Mouse (Mus musculus): ENCODE data around the gene Sash1.

Sash1 gene

GRCm38 (mm10) chr10:8853326-8853725 is 32.5 kb downstream of the Sash1 start:
- in situ Hi-C loops (cut with MseI, MboI): no loop called here

DNA sequence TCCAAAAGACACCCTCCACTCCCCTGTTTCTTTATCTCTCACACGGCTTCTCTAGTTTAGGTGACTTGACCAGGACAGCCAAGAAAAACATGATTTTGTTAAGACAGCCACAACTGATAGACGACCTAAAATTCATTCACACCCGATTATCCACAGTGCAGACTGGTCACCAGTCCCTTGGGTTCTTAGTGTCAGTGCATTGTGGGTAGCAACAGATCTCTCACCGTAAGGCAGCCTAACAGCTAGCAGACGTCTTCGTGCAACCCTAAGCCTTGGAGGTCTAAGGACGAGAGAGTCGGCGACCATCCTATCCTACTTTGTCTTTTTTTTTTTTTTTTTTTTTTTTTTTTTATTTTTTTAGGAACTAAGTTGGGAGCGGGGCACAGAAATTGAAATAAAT is 34.2 kb downstream of the Sash1 start:
- in situ Hi-C loops (cut with MseI, MboI): no loop called here

GRCm38 (mm10) chr10:8847974-8848373 is 37.9 kb downstream of the Sash1 start:
- in situ Hi-C loops (cut with MseI, MboI): no loop called here

GRCm38 (mm10) chr10:8846258-8846657 is 39.6 kb downstream of the Sash1 start:
- in situ Hi-C loops (cut with MseI, MboI): no loop called here

GRCm38 (mm10) chr10:8845230-8845770 is 40.6 kb downstream of the Sash1 start:
- in situ Hi-C loops (cut with MseI, MboI): no loop called here

DNA sequence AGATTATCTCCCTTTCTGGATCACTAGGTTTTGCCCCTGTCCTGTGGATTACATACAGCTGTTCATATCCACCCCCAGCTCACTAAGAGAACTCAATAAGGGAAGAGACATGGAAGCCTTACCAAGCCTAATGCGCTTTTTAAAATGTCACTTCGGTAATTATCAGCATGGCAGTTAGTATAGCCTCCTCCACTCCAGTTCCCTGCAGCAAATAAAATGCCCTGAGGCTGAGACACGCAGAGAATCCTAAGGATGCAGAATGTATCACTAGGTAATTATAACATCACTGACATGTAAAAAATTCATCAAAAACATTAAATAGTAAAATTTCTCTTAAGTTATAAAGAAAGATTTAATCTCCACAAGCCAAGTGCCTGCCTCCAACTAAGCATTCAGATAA is 45.9 kb downstream of the Sash1 start:
- in situ Hi-C loops (cut with MseI, MboI): no loop called here

- in situ Hi-C loops (cut with MseI, MboI): no loop called here
Observed at GRCm38 (mm10) chr10:8833816-8834464, 51.9 kb downstream of the Sash1 start.

DNA sequence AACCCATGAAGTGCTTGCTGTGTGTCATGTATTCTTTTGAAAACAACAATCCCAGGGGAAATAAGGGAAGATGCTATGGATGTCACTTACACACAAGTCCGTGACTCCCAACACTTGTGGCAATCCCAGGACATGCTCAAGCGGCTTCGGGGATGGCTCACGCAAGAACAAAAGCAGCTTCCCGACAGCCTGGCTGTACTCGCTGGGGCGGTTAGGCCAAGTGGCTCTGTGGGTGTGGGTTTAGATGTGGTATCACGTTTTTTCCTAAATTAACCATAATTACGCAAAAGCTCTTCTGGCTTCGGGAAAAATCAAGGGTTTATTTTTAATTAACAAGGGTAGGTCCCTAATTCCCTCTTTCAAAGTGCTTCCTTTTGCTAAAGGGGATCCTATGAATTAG is 59.6 kb downstream of the Sash1 start:
- in situ Hi-C loops (cut with MseI, MboI): no loop called here

DNA sequence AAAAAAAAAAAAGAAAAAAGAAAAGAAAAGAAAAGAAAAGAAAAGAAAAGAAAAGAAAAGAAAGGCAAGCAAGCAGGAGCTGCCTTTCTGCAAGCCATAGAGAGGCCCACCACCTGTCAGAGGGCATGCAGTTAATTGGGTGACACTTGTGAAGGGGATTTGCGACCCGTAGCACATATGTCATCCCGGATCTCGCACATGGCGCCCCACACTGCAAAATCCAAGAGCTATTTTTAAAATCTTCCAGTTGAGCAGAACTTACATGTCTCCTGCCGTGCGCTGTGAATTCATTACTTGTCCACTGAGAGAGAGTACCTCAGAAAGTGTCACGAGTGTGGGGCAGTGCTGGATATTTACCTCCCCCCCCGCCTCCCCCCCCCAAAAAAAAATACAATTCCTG is 60.0 kb downstream of the Sash1 start:
- in situ Hi-C loops (cut with MseI, MboI): no loop called here

- in situ Hi-C loops (cut with MseI, MboI): no loop called here
Observed at GRCm38 (mm10) chr10:8818066-8818465, 67.8 kb downstream of the Sash1 start.

- in situ Hi-C loops (cut with MseI, MboI): no loop called here
Observed at GRCm38 (mm10) chr10:8813984-8814578, 71.8 kb downstream of the Sash1 start.

- in situ Hi-C loops (cut with MseI, MboI): no loop called here
Observed at GRCm38 (mm10) chr10:8813259-8813658, 72.6 kb downstream of the Sash1 start.

DNA sequence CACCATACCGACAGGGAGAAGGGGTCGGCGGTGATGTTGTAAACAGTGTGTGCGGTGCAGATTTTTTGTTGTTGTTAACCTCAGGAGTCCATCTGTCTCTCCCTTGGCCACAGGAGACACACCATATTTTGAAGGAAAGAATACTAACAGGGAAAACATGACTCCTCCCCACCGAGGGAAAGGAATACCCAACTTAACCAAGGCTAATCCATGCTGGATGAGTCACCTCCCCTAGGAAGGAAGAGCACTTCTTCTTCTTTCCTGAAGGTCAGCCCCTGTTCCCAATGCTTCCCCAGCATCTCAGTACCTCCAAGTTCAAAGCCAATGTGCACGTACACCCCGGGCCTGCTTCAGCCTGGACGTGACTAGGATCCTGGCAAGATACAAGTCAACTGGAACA is 73.1 kb downstream of the Sash1 start:
- in situ Hi-C loops (cut with MseI, MboI): no loop called here

GRCm38 (mm10) chr10:8811261-8812039 is 74.4 kb downstream of the Sash1 start:
- in situ Hi-C loops (cut with MseI, MboI): no loop called here

DNA sequence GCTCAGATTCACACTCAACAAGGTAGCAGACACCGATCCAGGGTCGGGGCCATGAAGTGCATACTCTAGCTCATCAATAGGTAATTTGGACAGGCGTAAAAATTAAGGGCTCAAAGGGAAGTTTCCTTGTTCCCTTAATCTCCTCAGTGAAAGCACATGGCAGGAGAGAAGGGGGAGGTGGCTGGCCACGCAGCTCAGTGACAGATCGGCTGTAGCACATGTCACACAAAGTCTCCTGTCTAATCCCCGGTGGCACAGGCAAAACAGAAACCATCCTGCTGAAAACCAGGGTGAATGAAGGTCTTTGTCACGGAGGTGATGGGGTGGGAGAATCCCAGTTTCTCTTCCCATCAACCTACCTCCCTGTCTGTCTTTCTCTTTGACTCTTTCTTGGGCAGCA is 75.4 kb downstream of the Sash1 start:
- in situ Hi-C loops (cut with MseI, MboI): no loop called here

GRCm38 (mm10) chr10:8808383-8808782 is 77.5 kb downstream of the Sash1 start:
- in situ Hi-C loops (cut with MseI, MboI): no loop called here

- in situ Hi-C loops (cut with MseI, MboI): no loop called here
Observed at GRCm38 (mm10) chr10:8807581-8807980, 78.3 kb downstream of the Sash1 start.

DNA sequence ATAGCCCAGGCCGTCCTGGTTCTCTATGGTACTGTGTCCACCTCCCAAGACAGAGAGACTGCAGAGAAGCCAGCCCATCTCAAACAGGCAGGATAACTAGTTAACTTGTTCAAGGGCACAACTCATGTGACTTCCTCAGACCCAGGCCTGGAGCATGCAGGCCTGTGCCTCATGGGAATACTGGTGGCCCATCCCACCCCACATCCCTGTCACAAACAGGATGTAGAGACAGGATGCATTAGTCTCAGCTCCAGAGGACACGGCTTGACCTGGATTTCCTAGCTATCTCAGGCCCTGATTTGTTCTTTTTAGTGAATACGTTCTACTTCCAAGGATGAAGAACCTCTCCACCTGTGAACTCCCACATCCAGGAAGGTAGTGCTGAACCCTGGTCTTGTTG is 80.5 kb downstream of the Sash1 start:
- in situ Hi-C loops (cut with MseI, MboI): no loop called here

- in situ Hi-C loops (cut with MseI, MboI): no loop called here
Observed at GRCm38 (mm10) chr10:8804292-8804691, 81.6 kb downstream of the Sash1 start.

- in situ Hi-C loops (cut with MseI, MboI): no loop called here
Observed at GRCm38 (mm10) chr10:8801719-8802347, 84.0 kb downstream of the Sash1 start.

GRCm38 (mm10) chr10:8801139-8801613 is 84.7 kb downstream of the Sash1 start:
- in situ Hi-C loops (cut with MseI, MboI): no loop called here

- in situ Hi-C loops (cut with MseI, MboI): no loop called here
Observed at GRCm38 (mm10) chr10:8797826-8798225, 88.0 kb downstream of the Sash1 start.
